8 mouse cellular contexts compared by ENCODE assay signal in the genomic region with DNA sequence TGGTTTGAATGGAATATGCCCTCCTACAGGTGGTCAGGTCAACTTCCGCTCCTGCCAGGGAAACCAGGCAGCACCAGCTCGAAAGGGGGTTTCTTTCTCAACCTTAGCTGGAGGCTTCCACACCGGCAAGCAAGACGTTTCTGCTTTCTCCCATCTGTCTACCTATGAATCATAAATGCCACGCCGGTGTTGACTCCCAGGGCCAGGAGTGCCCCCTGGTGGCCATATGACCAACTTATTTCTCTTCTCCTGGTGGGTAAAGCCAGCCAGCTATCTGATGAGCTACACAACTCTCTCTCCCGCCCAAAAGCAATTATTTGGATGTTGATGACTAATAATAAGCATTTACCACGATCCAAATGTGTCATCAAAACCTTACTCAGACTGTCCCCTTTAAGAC. TPM values are rescaled to one million over a fixed set of nuclear protein-coding genes. Genes with fewer than 3 reads are reported as not detected.
DNase-seq lines count a peak whose midpoint lies in the region; ATAC-seq and TF ChIP-seq lines count a peak whose summit lies in the region.

No protein-coding gene starts in this region.

- H3K9me3 ChIP-seq in kidney, embryonic 14.5 days (ENCODE audit: control insufficient read depth, low read length) = no peaks in the 10 kb centered on the region
- H3K9me3 ChIP-seq in limb, embryonic 14.5 days (ENCODE audit: control insufficient read depth, low read length) = no peaks in the 10 kb centered on the region

- H3K27ac ChIP-seq in kidney, embryonic 14.5 days (ENCODE audit: low read depth, low read length) = no peak overlapping the region
- no peak overlapping the region for H3K27ac ChIP-seq in limb, embryonic 14.5 days (replicated peaks; ENCODE audit: low read depth, low read length)

- no peaks in the 10 kb centered on the region for H3K36me3 ChIP-seq in kidney, embryonic 14.5 days (ENCODE audit: control insufficient read depth, insufficient read depth, low read length)
- no peaks in the 10 kb centered on the region for H3K36me3 ChIP-seq in limb, embryonic 14.5 days (ENCODE audit: control insufficient read depth, insufficient read depth, low read length)

- no peak overlapping the region for H3K4me2 ChIP-seq in kidney, embryonic 14.5 days (replicated peaks; ENCODE audit: low read depth, low read length)
- H3K4me2 ChIP-seq in limb, embryonic 14.5 days (replicated peaks; ENCODE audit: low read depth, low read length, severe bottlenecking) = no peak overlapping the region

- 23% methylated on average over 8 of the region's 8 CpGs for WGBS in kidney, embryonic 14.5 days
- WGBS in limb, embryonic 14.5 days = 23% methylated on average over 8 of the region's 8 CpGs

- H3K9ac ChIP-seq in kidney, embryonic 14.5 days (ENCODE audit: low read depth, low read length) = no peak overlapping the region
- no peak overlapping the region for H3K9ac ChIP-seq in limb, embryonic 14.5 days (ENCODE audit: low read depth, low read length, severe bottlenecking)

- H3K4me1 ChIP-seq in kidney, embryonic 14.5 days (ENCODE audit: control insufficient read depth, insufficient read depth, low read length) = no peaks in the 10 kb centered on the region
- H3K4me1 ChIP-seq in limb, embryonic 14.5 days (ENCODE audit: control insufficient read depth, insufficient read depth, low read length) = peaks cover 6% of the 10 kb centered on the region; the same call in 1 of the 2 replicates

- no peak overlapping the region for H3K4me3 ChIP-seq in kidney, embryonic 14.5 days (ENCODE audit: low read length)
- H3K4me3 ChIP-seq in limb, embryonic 14.5 days (replicated peaks; ENCODE audit: low read length) = no peak overlapping the region

- peak; percentile 85 for DNase-seq in 416B (ENCODE audit: low read depth)
- DNase-seq in T-cell, adult 2 months (ENCODE audit: low spot score) = peak; percentile 72
- DNase-seq in cerebellum, postnatal 14 days = peak; percentile 88 to 95
- peak; percentile 65 for DNase-seq in gastrocnemius, postnatal 25 days
- DNase-seq in limb, embryonic 14.5 days (ENCODE audit: low spot score) = peak; percentile 81
- peak; percentile 58 for DNase-seq in testis, postnatal 14 days (ENCODE audit: low spot score)

- no peaks in the 10 kb centered on the region; the same call in 1 of the 2 replicates for H3K27me3 ChIP-seq in kidney, embryonic 14.5 days (ENCODE audit: control insufficient read depth, insufficient read depth, low read length)
- no peaks in the 10 kb centered on the region for H3K27me3 ChIP-seq in limb, embryonic 14.5 days (ENCODE audit: control insufficient read depth, insufficient read depth, low read length)

- no peak for TF ChIP-seq POLR2A in limb, embryonic 14.5 days (IDR thresholded peaks at IDR 0.05; ENCODE audit: borderline replicate concordance, extremely low read depth, insufficient read depth, insufficient read length)

- peak; percentile 44; the same call in 1 of the 2 replicates for ATAC-seq in kidney, embryonic 14.5 days (ENCODE audit: low FRiP score, low TSS enrichment)
- peak; percentile 53 for ATAC-seq in limb, embryonic 14.5 days (ENCODE audit: low FRiP score, low read depth)
- peak; percentile 64 for ATAC-seq in neutrophil, adult 5-6 weeks (ENCODE audit: extremely low read depth, insufficient number of reproducible peaks, low FRiP score, poor library complexity, severe bottlenecking)

RNA-seq across cellular contexts. Expression of a gene that starts 11.4 kb away (rescaled TPM):
- not detected for total RNA-seq in gastrocnemius, postnatal 25 days (2021)
- polyA plus RNA-seq in kidney, embryonic 14.5 days (2014; fragmentation: Nextera tagmentation; extraction: Ambion mirVana) = not detected in 2 replicates
- polyA plus RNA-seq in limb, embryonic 14.5 days (2012; rRNA removed) = 0.09 and 0.12 TPM in 2 replicates
- polyA plus RNA-seq in limb, embryonic 14.5 days (2014; fragmentation: Nextera tagmentation; extraction: Ambion mirVana) = not detected in 2 replicates
- total RNA-seq in neutrophil, adult 5-6 weeks (2017) = not detected in 2 replicates

RNA-seq across cellular contexts. Expression of a gene that starts 29.8 kb away (rescaled TPM):
- total RNA-seq in gastrocnemius, postnatal 25 days (2021) = 100 to 1,000 TPM; 104 to 109 TPM
- 305 and 310 TPM in 2 replicates for polyA plus RNA-seq in kidney, embryonic 14.5 days (2014; fragmentation: Nextera tagmentation; extraction: Ambion mirVana)
- polyA plus RNA-seq in limb, embryonic 14.5 days (2012; rRNA removed) = 207 and 231 TPM in 2 replicates
- polyA plus RNA-seq in limb, embryonic 14.5 days (2014; fragmentation: Nextera tagmentation; extraction: Ambion mirVana) = 253 and 262 TPM in 2 replicates
- total RNA-seq in neutrophil, adult 5-6 weeks (2017) = 204 and 205 TPM in 2 replicates

RNA-seq across cellular contexts. Expression of a gene that starts 47.7 kb away (rescaled TPM):
- total RNA-seq in gastrocnemius, postnatal 25 days (2021) = 10 to 100 TPM; 18.2 to 18.6 TPM
- polyA plus RNA-seq in kidney, embryonic 14.5 days (2014; fragmentation: Nextera tagmentation; extraction: Ambion mirVana) = not detected in 2 replicates
- polyA plus RNA-seq in limb, embryonic 14.5 days (2012; rRNA removed) = 3.1 and 3.3 TPM in 2 replicates
- 0.79 and 1.4 TPM in 2 replicates for polyA plus RNA-seq in limb, embryonic 14.5 days (2014; fragmentation: Nextera tagmentation; extraction: Ambion mirVana)
- total RNA-seq in neutrophil, adult 5-6 weeks (2017) = not detected in 2 replicates

Comparison
In these comparisons a context has a peak if more than half of its experiments do, and no peak if none do; other contexts are left out.
1. RNA of a gene that starts 47.7 kb away (total RNA-seq): 18.2 to 18.6 TPM in gastrocnemius, postnatal 25 days; not detected in neutrophil, adult 5-6 weeks; every median in the first group is over 10 times any median in the second.
2. Peak in every context shown above with its lines, with median percentiles within 50 percentile points of each other: DNase-seq and ATAC-seq.